Mouse (Mus musculus) liver, postnatal 0 days (tissue): ENCODE results near the gene Cdca3.

Experiments used
- CTCF ChIP-seq: sonication (generic); IDR thresholded peaks from 2 replicates; pipeline ENCODE4 v1.5.1; 2016; ENCODE audit warnings: antibody characterized with exemption, low read depth
- EP300 ChIP-seq: IDR thresholded peaks from 2 replicates; pipeline ENCODE4 v1.6.1; 2016; ENCODE audit warnings: antibody characterized with exemption, low read depth, mild to moderate bottlenecking

DNA sequence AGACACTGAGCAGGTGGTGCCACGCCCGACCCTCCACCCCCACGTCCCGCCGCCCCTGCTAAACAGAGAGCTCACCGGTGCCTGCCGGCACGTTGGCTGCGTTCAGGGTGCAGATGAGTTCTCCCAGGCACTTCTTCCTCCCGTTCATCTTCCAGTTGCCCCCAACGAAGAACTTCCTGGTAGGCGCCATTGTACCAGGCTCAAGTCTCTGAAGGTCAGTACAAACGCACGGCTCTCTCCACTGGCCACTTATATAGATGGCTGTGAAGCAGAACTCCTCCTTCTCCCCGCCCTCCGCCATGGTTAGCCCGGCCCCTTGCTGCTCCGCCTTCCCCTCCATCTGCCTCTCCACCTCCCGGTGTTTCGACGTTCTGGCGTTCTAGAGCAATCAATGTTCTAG lies 15.4 kb upstream of the Cdca3 start, which contains the start of gene Tpi1:
- TF ChIP-seq CTCF (no peak), EP300 (no peak)
